Mouse (Mus musculus) heart, postnatal 0 days (tissue): ENCODE results near the gene Tnfsfm13. TPM values are rescaled to one million over a fixed set of nuclear protein-coding genes. Genes with fewer than 3 reads are reported as not detected.

Source experiments
- ATAC-seq: fragments of 200-750 bp; cut with Nextera tagmentation; 2 replicates; pipeline ENCODE4 v1.8.0; 2017; ENCODE audit warnings: low read depth, moderate number of reproducible peaks, moderate library complexity; ENCODE audit not compliant: insufficient read depth
- DNase-seq: peaks from one replicate; pipeline ENCODE4 v3.0.0-alpha.2; 2016; ENCODE audit warnings: low spot score
- H3K27ac ChIP-seq: fragments of 300-500 bp; sonication (generic); 2 replicates; pipeline ENCODE4 v1.5.1; 2014; ENCODE audit warnings: low read depth, mild to moderate bottlenecking
- H3K27me3 ChIP-seq: fragments of 300-500 bp; sonication (generic); 2 replicates; pipeline ENCODE4 v1.6.1; 2014; ENCODE audit warnings: low read length, mixed read lengths; ENCODE audit not compliant: control insufficient read depth, insufficient read depth
- H3K36me3 ChIP-seq: fragments of 300-500 bp; sonication (generic); replicated peaks from 2 replicates; pipeline ENCODE4 v1.6.1; 2014; ENCODE audit warnings: low read length, mixed read lengths; ENCODE audit not compliant: control insufficient read depth, insufficient read depth
- H3K4me1 ChIP-seq: fragments of 300-500 bp; sonication (generic); 2 replicates; pipeline ENCODE4 v1.6.1; 2014; ENCODE audit warnings: antibody characterized with exemption; ENCODE audit not compliant: control insufficient read depth, insufficient read depth
- H3K4me2 ChIP-seq: fragments of 300-500 bp; sonication (generic); 2 replicates; pipeline ENCODE4 v1.6.1; 2014; ENCODE audit warnings: low read depth, mild to moderate bottlenecking, low read length, moderate library complexity
- H3K4me3 ChIP-seq: fragments of 300-500 bp; sonication (generic); 2 replicates; pipeline ENCODE4 v1.5.1; 2014; ENCODE audit warnings: low read depth, low read length
- H3K9ac ChIP-seq: fragments of 300-500 bp; sonication (generic); replicated peaks from 2 replicates; pipeline ENCODE4 v1.6.1; 2014; ENCODE audit warnings: low read depth, low read length, mixed read lengths
- H3K9me3 ChIP-seq: fragments of 300-500 bp; sonication (generic); replicated peaks from 2 replicates; pipeline ENCODE4 v1.6.1; 2016; ENCODE audit warnings: low read length; ENCODE audit not compliant: control insufficient read depth
- CTCF ChIP-seq: IDR thresholded peaks from 2 replicates; pipeline ENCODE4 v1.5.1; 2016; ENCODE audit warnings: antibody characterized with exemption, control low read depth, low read depth
- EP300 ChIP-seq: IDR thresholded peaks from 2 replicates; pipeline ENCODE4 v1.6.1; 2016; ENCODE audit warnings: antibody characterized with exemption, low read depth
- WGBS: fragments of 180-500 bp; shearing (Covaris S2); extraction: QIAGEN DNeasy Blood & Tissue Kit; methylation state at CpG from one replicate; pipeline ENCODE4 v1.1.7; 2014; 5-methylcytosine and 5-hydroxymethylcytosine counted together
- polyA plus RNA-seq: library from polyadenylated mRNA; unstranded; fragments of >200 nt; fragmentation: Nextera tagmentation; extraction: Ambion mirVana; gene quantifications from 2 replicates; pipeline ENCODE4 v1.2.1, GENCODE M21; 2015
- total RNA-seq: library from RNA; depleted of rRNA; stranded (reverse); fragments of >200 nt; gene quantifications from 2 replicates; pipeline ENCODE4 v1.2.3, GENCODE M21; 2014; ENCODE audit warnings: low replicate concordance

The Tnfsfm13 gene
- total and polyA plus RNA-seq, 2 experiments from 2014 or later, result 0.65 to 2.8 TPM

DNA sequence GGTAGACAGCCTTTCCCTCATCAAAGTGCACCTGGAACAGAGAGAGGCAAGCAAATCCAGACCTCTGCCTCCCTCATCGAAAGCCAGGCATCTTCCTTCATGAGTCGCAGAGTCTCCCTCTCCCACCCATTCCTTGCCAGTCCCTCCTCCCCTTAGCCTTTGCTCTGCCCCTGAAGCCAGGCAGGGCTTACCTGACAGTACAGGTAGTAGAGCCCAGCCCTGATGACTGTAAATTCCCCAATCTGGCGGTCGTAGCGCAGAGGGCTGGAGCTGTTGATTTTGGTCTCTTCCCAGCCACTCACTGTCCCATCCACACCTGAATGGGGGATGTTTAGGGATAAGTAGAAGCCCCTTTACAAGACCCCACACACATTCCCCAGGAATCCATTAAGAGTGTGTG, 8.8 kb downstream of the Tnfsfm13 start:
- TF ChIP-seq CTCF (no peak), EP300 (no peak)
- Histone ChIP-seq H3K9ac (no peak overlapping the region), H3K27me3 (no peaks in the 10 kb centered on the region), H3K4me2 (no peak overlapping the region), H3K27ac (0 out of 2 replicates have a peak overlapping the region, but pooled peaks have one; percentile 18), H3K4me3 (no peak overlapping the region), H3K9me3 (no peaks in the 10 kb centered on the region), H3K4me1 (peaks cover 22% of the 10 kb centered on the region), H3K36me3 (no peaks in the 10 kb centered on the region)
- DNase-seq (no peak), ATAC-seq (no peak)
- 61% methylated on average over 5 of the region's 5 CpGs for WGBS

DNA sequence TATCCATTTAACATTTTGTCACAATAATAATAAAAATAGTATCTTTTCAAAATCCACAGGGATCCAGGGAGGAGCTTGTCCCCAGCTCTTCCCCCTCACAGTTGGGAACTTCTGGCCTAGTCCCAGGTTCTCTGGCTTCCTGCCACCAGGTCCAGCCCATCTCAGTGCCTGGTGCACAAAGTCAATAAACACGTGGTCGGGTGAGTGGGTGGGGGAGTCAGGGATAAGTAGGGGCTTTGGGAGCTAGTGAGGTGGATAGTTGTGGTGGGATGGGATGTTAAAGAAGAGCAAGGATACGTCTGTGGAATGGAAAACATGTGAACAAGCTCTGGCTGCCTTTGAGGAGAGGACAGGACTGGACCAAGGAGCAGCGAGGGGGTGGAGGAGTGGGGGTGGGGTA, 9.5 kb downstream of the Tnfsfm13 start:
- WGBS, result 11% methylated on average over 4 of the region's 4 CpGs
- H3K36me3 ChIP-seq, result no peaks in the 10 kb centered on the region
- H3K4me3 ChIP-seq, result no peak overlapping the region
- no peaks in the 10 kb centered on the region for H3K9me3 ChIP-seq
- no peak for TF ChIP-seq EP300
- no peak for TF ChIP-seq CTCF
- no peak overlapping the region for H3K9ac ChIP-seq
- H3K27me3 ChIP-seq, result no peaks in the 10 kb centered on the region
- peak overlapping the region; percentile 87 for H3K27ac ChIP-seq
- peaks cover 22% of the 10 kb centered on the region for H3K4me1 ChIP-seq
- ATAC-seq (no peak), DNase-seq (peak; percentile 47)
- peak overlapping the region; percentile 41; the same call in 1 of the 2 replicates for H3K4me2 ChIP-seq

DNA sequence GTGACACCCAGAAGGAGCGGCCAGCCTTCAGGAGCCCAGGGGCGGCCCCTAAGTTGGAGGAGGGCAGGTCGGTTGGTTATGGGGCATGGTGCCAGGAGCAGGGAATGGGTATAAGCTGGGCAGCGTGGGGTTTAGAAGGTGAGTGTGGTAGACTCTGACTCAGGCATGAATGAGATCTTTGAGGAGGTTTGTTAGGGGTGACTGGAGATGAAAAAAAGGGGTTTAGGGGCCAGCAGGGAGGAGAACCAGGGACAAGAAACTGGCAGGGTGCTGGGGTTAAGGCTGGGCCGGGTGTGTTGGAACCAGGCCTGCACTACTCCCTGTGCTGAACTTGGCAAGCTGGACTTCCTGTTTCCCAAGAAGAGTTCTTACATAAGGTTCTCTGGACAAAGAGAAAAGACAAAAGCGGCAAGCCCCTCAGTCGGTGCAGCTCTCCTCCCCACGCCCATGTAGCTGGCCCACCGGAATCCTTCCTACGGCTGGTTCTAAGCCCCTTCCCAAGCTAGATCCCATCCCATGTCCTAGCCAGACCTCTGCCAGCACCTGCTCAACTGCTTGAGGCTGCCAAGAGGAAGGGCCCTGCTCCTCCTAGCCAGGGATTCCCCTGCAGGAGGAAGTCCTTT, 10.3 kb downstream of the Tnfsfm13 start, which contains the start of gene Tnfsf13:
Gene Tnfsf13, minus strand, starts transcription at position 259 of the 623 bp plus-strand sequence.
- ATAC-seq, result peak; percentile 28; the same call in 1 of the 2 replicates
- Histone ChIP-seq H3K27me3 (no peaks in the 10 kb centered on the region), H3K9ac (0 out of 2 replicates have a peak within 1 kb of the TSS, but pooled peaks have one; percentile 15), H3K4me3 (no peak within 1 kb of the TSS), H3K4me1 (peaks cover 28% of the 10 kb centered on the region), H3K27ac (peak within 1 kb of the TSS; percentile 87), H3K9me3 (no peaks in the 10 kb centered on the region), H3K36me3 (no peaks in the 10 kb centered on the region), H3K4me2 (peak within 1 kb of the TSS; percentile 41)
- DNase-seq, result peak; percentile 79
- WGBS, result 46% methylated on average over 10 of the region's 10 CpGs
- TF ChIP-seq EP300 (no peak), CTCF (no peak)

DNA sequence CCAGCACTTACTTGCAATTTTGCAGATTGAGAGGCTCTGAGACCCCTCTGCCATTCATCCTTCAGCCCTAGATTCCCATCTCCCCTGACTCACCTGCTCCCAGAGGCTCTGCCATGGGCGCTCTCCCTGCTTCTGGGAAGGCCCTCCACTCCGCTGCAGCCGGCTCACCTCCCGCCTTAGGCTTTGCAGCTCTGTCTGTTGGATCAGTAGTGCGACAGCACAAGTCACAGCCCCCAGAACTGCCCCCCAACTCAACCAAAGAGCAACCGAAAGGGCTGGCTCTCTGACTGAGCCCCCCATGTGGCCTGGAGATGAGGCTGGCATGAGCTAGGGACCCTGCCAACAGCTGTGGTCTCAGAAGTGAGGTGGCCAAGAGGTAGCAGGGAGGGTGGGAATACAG, 11.0 kb downstream of the Tnfsfm13 start:
- Histone ChIP-seq H3K4me2 (no peak overlapping the region), H3K4me1 (peaks cover 28% of the 10 kb centered on the region), H3K36me3 (no peaks in the 10 kb centered on the region), H3K4me3 (no peak overlapping the region), H3K9ac (0 out of 2 replicates have a peak overlapping the region, but pooled peaks have one; percentile 14), H3K9me3 (no peaks in the 10 kb centered on the region), H3K27ac (peak overlapping the region; percentile 87), H3K27me3 (no peaks in the 10 kb centered on the region)
- TF ChIP-seq EP300, result no peak
- no peak for TF ChIP-seq CTCF
- 87% methylated on average over 6 of the region's 6 CpGs for WGBS
- DNase-seq (no peak), ATAC-seq (no peak)

DNA sequence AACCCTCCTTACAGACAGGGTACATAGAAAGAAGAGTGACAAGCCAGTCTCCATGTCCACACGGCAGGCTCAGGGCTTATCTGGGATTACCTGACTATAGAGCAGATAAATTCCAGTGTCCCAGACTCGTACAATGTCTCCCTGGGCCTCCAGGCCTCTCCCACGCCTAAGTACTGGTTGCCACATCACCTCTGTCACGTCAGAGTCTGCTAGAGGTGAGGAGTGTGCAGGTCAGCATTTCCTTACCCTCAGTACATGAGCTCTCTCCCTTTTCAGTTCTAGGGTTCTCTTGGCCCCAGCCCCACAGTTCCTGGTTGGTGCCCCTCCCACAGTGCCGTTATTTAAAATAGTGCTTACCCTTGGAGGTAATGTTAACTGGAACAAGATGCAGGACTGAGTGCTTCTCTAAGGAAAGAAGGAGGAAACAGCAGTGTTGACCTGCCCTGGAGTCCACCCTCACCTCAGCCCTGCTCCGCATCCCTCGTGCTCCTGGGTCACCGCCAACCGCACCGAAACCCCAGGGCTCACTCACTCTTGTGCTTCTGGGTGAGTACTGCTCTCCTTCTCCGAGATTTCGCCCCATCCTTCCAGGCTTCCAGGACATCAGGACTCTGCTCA, 11.7 kb downstream of the Tnfsfm13 start:
- H3K27me3 ChIP-seq, result no peaks in the 10 kb centered on the region
- H3K4me2 ChIP-seq, result no peak overlapping the region
- 76% methylated on average over 12 of the region's 12 CpGs for WGBS
- ATAC-seq, result no peak
- H3K4me3 ChIP-seq, result no peak overlapping the region
- H3K27ac ChIP-seq, result no peak overlapping the region
- no peak for TF ChIP-seq EP300
- H3K4me1 ChIP-seq, result peaks cover 28% of the 10 kb centered on the region
- no peak for DNase-seq
- H3K9me3 ChIP-seq, result no peaks in the 10 kb centered on the region
- H3K9ac ChIP-seq, result no peak overlapping the region
- no peaks in the 10 kb centered on the region; the same call in 1 of the 2 replicates for H3K36me3 ChIP-seq
